Mouse (Mus musculus): ENCODE measurements around the gene Zfp61. TPM values are rescaled to one million over a fixed set of nuclear protein-coding genes. Genes with fewer than 3 reads are reported as not detected.

Zfp61 gene
- total and polyA plus RNA-seq, 3 experiments, result 9.9 to 15.3 TPM; not detected in 1

DNA sequence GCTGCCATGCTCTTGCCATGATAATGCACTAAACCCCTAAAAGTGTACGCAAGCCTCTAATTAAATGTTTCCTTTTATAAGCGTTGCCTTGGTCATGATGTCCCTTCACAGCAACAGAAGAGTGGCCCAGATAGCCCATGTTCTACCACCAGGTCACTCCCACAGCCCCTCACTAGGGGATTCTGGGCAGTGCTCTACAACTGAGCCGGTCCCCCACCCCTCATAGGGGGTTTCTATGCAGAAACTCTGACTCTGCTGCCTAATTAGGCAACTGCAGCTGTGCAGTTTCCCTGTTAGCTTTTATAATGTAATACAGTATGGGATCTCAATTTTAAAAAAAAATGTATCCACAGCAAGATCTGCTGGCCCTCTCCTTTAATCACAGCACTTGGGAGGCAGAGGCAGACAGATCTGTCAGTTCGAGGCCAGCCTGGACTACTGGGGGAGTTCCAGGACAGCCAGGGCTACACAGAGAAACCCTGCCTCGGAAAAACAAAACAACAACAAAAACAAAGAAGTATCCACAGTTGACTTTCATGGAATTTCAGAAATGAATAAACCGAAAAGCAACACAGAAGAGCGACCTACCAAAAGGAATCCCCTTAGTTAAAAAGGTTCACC is 31.3 kb downstream of the Zfp61 start:
- TF ChIP-seq MAFK (IDR thresholded peaks at IDR 0.05; ENCODE audit: borderline replicate concordance, low read depth, low read length), result no peak
- TF ChIP-seq GABPA (IDR thresholded peaks at IDR 0.05; ENCODE audit: low read depth, low read length), result no peak
- TF ChIP-seq NRF1 (IDR thresholded peaks at IDR 0.05; ENCODE audit: insufficient read depth, low read depth, low read length, poor library complexity, severe bottlenecking), result no peak
- TF ChIP-seq CTCF (IDR thresholded peaks at IDR 0.05 in 2 of 3, conservative IDR thresholded peaks at IDR 0.05 in 1 of 3; ENCODE audit: control insufficient read depth in 1 of 3, insufficient read depth in 1 of 3, low read depth in 2 of 3, low read length in 3 of 3, poor library complexity in 1 of 3, severe bottlenecking in 1 of 3), result no peak
- no peak for TF ChIP-seq SIN3A (IDR thresholded peaks at IDR 0.05; ENCODE audit: low read length)
- no peak for TF ChIP-seq GATA1 (IDR thresholded peaks at IDR 0.05; ENCODE audit: low read depth, low read length)
- TF ChIP-seq ELF1 (IDR thresholded peaks at IDR 0.05; ENCODE audit: low read depth, low read length), result no peak
- TF ChIP-seq MAX (IDR thresholded peaks at IDR 0.05; ENCODE audit: low read length), result no peak
- TF ChIP-seq EP300 (IDR thresholded peaks at IDR 0.05; ENCODE audit: low read depth in 1 of 2, low read length in 2 of 2), result no peak
- TF ChIP-seq POLR2A (IDR thresholded peaks at IDR 0.05; ENCODE audit: control insufficient read depth in 1 of 2, insufficient read depth in 1 of 2, low read depth in 1 of 2, low read length in 2 of 2, poor library complexity in 1 of 2), result no peak
- no peak for TF ChIP-seq RCOR1 (IDR thresholded peaks at IDR 0.05; ENCODE audit: low read depth, low read length)
- no peak for TF ChIP-seq USF2 (IDR thresholded peaks at IDR 0.05; ENCODE audit: borderline replicate concordance in 1 of 2, insufficient read depth in 1 of 2, low read depth in 1 of 2, low read length in 2 of 2)
- no peak for TF ChIP-seq MYB (IDR thresholded peaks at IDR 0.05; ENCODE audit: low read depth, low read length)
- no peak for TF ChIP-seq MAZ (IDR thresholded peaks at IDR 0.05; ENCODE audit: low read depth, low read length)
- no peak for TF ChIP-seq UBTF (IDR thresholded peaks at IDR 0.05; ENCODE audit: borderline replicate concordance, insufficient read depth, low read depth, low read length)
- no peak for TF ChIP-seq MYC (IDR thresholded peaks at IDR 0.05; ENCODE audit: low read depth, low read length)
- TF ChIP-seq ZKSCAN1 (IDR thresholded peaks at IDR 0.05; ENCODE audit: low read depth, low read length), result no peak
- no peak for TF ChIP-seq ZC3H11A (IDR thresholded peaks at IDR 0.05; ENCODE audit: low read depth, low read length)
- no peak for TF ChIP-seq MXI1 (IDR thresholded peaks at IDR 0.05; ENCODE audit: low read depth, low read length)
- no peak for TF ChIP-seq MEF2A (IDR thresholded peaks at IDR 0.05; ENCODE audit: extremely low read depth, insufficient replicate concordance, low read depth, low read length, poor library complexity, severe bottlenecking)
- Histone ChIP-seq H3K9ac (ENCODE audit: control insufficient read depth, low read depth, low read length, poor library complexity, severe bottlenecking) (no peak overlapping the region), H3K4me3 (ENCODE audit: control insufficient read depth in 1 of 2, insufficient read depth in 1 of 2, low read depth in 2 of 2, low read length in 2 of 2) (no peak overlapping the region)

More for the DNA sequence above, 31.3 kb downstream of the Zfp61 start:
- Histone ChIP-seq H3K27me3 (ENCODE audit: control insufficient read depth in 1 of 2, insufficient read depth in 2 of 2, low read length in 2 of 2) (no peaks in the 10 kb centered on the region; a peak in 1 of 4 replicates), H3K4me1 (ENCODE audit: control insufficient read depth in 1 of 2, insufficient read depth in 2 of 2, low read length in 2 of 2) (no peaks in the 10 kb centered on the region), H3K36me3 (ENCODE audit: control insufficient read depth in 1 of 2, insufficient read depth in 2 of 2, low read length in 2 of 2) (no peaks in the 10 kb centered on the region), H3K27ac (ENCODE audit: control insufficient read depth, low read depth, low read length) (no peak overlapping the region), H3K79me2 (ENCODE audit: control insufficient read depth, insufficient read depth, low read length, poor library complexity) (no peaks in the 10 kb centered on the region), H3K9me3 (replicated peaks; ENCODE audit: insufficient read depth, low read length) (no peaks in the 10 kb centered on the region)
- DNase-seq (ENCODE audit: low read depth, low spot score), result no peak
